Mouse (Mus musculus): ENCODE data around the gene Acap2. TPM values are rescaled to one million over a fixed set of nuclear protein-coding genes. Genes with fewer than 3 reads are reported as not detected.

Gene Acap2
- total RNA-seq, 2 experiments from 2014 or later, result 18.2 to 23.9 TPM

- intact Hi-C loops (cut with DNase I), result loop anchor here (5.0 kb wide), 1 partner anchor 222 kb away; no protein-coding TSS in a partner anchor
- DNase-seq (ENCODE audit: low spot score), result no peak
Observed at GRCm38 (mm10) chr16:31124991-31125390, 76.1 kb downstream of the Acap2 start.

- intact Hi-C loops (cut with DNase I), result loop anchor here (5.0 kb wide), 1 partner anchor 226 kb away; no protein-coding TSS in a partner anchor
- no peak for DNase-seq (ENCODE audit: low spot score)
Observed at GRCm38 (mm10) chr16:31121612-31122011, 79.4 kb downstream of the Acap2 start.

GRCm38 (mm10) chr16:31113596-31113995 is 87.4 kb downstream of the Acap2 start:
- DNase-seq (ENCODE audit: low spot score), result no peak
- intact Hi-C loops (cut with DNase I), result no loop called here

- intact Hi-C loops (cut with DNase I), result loop anchor here (10.0 kb wide), 1 partner anchor 253 kb away; no protein-coding TSS in a partner anchor
- DNase-seq (ENCODE audit: low spot score), result no peak
Observed at GRCm38 (mm10) chr16:31101352-31101751, 99.7 kb downstream of the Acap2 start.

- intact Hi-C loops (cut with DNase I), result loop anchor here (10.0 kb wide), 1 partner anchor 255 kb away; no protein-coding TSS in a partner anchor
- no peak for DNase-seq (ENCODE audit: low spot score)
Observed at GRCm38 (mm10) chr16:31099906-31100305, 101.1 kb downstream of the Acap2 start.

GRCm38 (mm10) chr16:31094036-31094435 is 107.0 kb downstream of the Acap2 start:
- intact Hi-C loops (cut with DNase I), result no loop called here
- no peak for DNase-seq (ENCODE audit: low spot score)

GRCm38 (mm10) chr16:31093186-31093585 is 107.9 kb downstream of the Acap2 start:
- intact Hi-C loops (cut with DNase I), result no loop called here
- no peak for DNase-seq (ENCODE audit: low spot score)

GRCm38 (mm10) chr16:31081891-31082290 is 119.2 kb downstream of the Acap2 start:
- intact Hi-C loops (cut with DNase I), result loop anchor here (2.0 to 5.0 kb wide), 2 partner anchors 120 to 271 kb away; partner anchors contain the start of gene Acap2

GRCm38 (mm10) chr16:31081125-31081664 is 119.8 kb downstream of the Acap2 start, which contains the start of gene Xxylt1:
Gene Xxylt1 (minus strand): TSS chr16:31081432.
- intact Hi-C loops (cut with DNase I), result loop anchor here (2.0 to 5.0 kb wide), 2 partner anchors 121 to 272 kb away; partner anchors contain the start of gene Acap2
- DNase-seq (ENCODE audit: low spot score), result peak; percentile 93

More at GRCm38 (mm10) chr16:31081891-31082290, 119.2 kb downstream of the Acap2 start:
- no peak for DNase-seq (ENCODE audit: low spot score)

GRCm38 (mm10) chr16:31080573-31081051 is 120.4 kb downstream of the Acap2 start:
- intact Hi-C loops (cut with DNase I), result loop anchor here (2.0 to 5.0 kb wide), 2 partner anchors 122 to 272 kb away; partner anchors contain the start of gene Acap2
- DNase-seq (ENCODE audit: low spot score), result peak; percentile 48

- intact Hi-C loops (cut with DNase I), result loop anchor here (10.0 kb wide), 1 partner anchor 343 kb away; no protein-coding TSS in a partner anchor
- DNase-seq (ENCODE audit: low spot score), result no peak
Observed at GRCm38 (mm10) chr16:31077396-31077795, 123.6 kb downstream of the Acap2 start.

- no peak for DNase-seq (ENCODE audit: low spot score)
- intact Hi-C loops (cut with DNase I), result loop anchor here (10.0 kb wide), 1 partner anchor 342 kb away; no protein-coding TSS in a partner anchor
Observed at GRCm38 (mm10) chr16:31076436-31076835, 124.6 kb downstream of the Acap2 start.

- intact Hi-C loops (cut with DNase I), result loop anchor here (5.0 to 10.0 kb wide), 2 partner anchors 202 to 340 kb away; no protein-coding TSS in a partner anchor
- DNase-seq (ENCODE audit: low spot score), result no peak
Observed at GRCm38 (mm10) chr16:31074324-31074908, 126.6 kb downstream of the Acap2 start.

- no peak for DNase-seq (ENCODE audit: low spot score)
Observed at GRCm38 (mm10) chr16:31071731-31072130, 129.3 kb downstream of the Acap2 start.

GRCm38 (mm10) chr16:31070358-31071133 is 130.5 kb downstream of the Acap2 start:
- peak; percentile 60 for DNase-seq (ENCODE audit: low spot score)
- intact Hi-C loops (cut with DNase I), result loop anchor here (1.0 to 10.0 kb wide), 5 partner anchors 93 to 473 kb away; no protein-coding TSS in a partner anchor

More at GRCm38 (mm10) chr16:31071731-31072130, 129.3 kb downstream of the Acap2 start:
- intact Hi-C loops (cut with DNase I), result loop anchor here (1.0 to 10.0 kb wide), 5 partner anchors 94 to 474 kb away; no protein-coding TSS in a partner anchor

GRCm38 (mm10) chr16:31069211-31070166 is 131.6 kb downstream of the Acap2 start:
- intact Hi-C loops (cut with DNase I), result loop anchor here (2.0 to 10.0 kb wide), 7 partner anchors 45 to 335 kb away; no protein-coding TSS in a partner anchor
- no peak for DNase-seq (ENCODE audit: low spot score)

GRCm38 (mm10) chr16:31068280-31068679 is 132.8 kb downstream of the Acap2 start:
- intact Hi-C loops (cut with DNase I), result loop anchor here (2.0 to 10.0 kb wide), 4 partner anchors 43 to 296 kb away; no protein-coding TSS in a partner anchor
- DNase-seq (ENCODE audit: low spot score), result no peak

- DNase-seq (ENCODE audit: low spot score), result peak; percentile 38
- intact Hi-C loops (cut with DNase I), result loop anchor here (5.0 to 10.0 kb wide), 3 partner anchors 62 to 294 kb away; no protein-coding TSS in a partner anchor
Observed at GRCm38 (mm10) chr16:31066344-31067098, 134.5 kb downstream of the Acap2 start.

Data from heart, postnatal 25 days (tissue).